Mouse (Mus musculus): Measurements from ENCODE around the gene Tnfrsf18. TPM values are rescaled to one million over a fixed set of nuclear protein-coding genes. Genes with fewer than 3 reads are reported as not detected.

Gene Tnfrsf18
- polyA plus RNA-seq, 1 experiment from 2014 or later = 1.6 TPM

- H3K4me1 ChIP-seq (ENCODE audit: insufficient read depth, low read depth, low read length) = no peaks in the 10 kb centered on the region
- 0 out of 2 replicates have a peak, but pooled peaks cover 3% of the 10 kb centered on the region for H3K36me3 ChIP-seq (ENCODE audit: insufficient read depth, low read length)
- H3K27ac ChIP-seq (ENCODE audit: low read length) = no peak overlapping the region
- H3K9me3 ChIP-seq (ENCODE audit: low read length) = no peaks in the 10 kb centered on the region
- no peak for ATAC-seq
- H3K9ac ChIP-seq (replicated peaks; ENCODE audit: low read depth) = no peak overlapping the region
- TF ChIP-seq EP300 (IDR thresholded peaks at IDR 0.05) (no peak), CTCF (IDR thresholded peaks at IDR 0.05) (no peak)
- no peak for DNase-seq (ENCODE audit: low spot score)
- no peak overlapping the region for H3K4me2 ChIP-seq (replicated peaks; ENCODE audit: low read depth, low read length)
- no peaks in the 10 kb centered on the region for H3K27me3 ChIP-seq (replicated peaks; ENCODE audit: insufficient read depth, low read length)
- H3K4me3 ChIP-seq (ENCODE audit: low read depth, low read length) = no peak overlapping the region
- whole genome bisulfite sequencing = 88% methylated on average over 12 of the region's 12 CpGs
Observed at GRCm38 (mm10) chr4:156019771-156020170, 6.2 kb upstream of the Tnfrsf18 start.

GRCm38 (mm10) chr4:156021381-156021780, 4.6 kb upstream of the Tnfrsf18 start:
- Histone ChIP-seq H3K9ac (replicated peaks; ENCODE audit: low read depth) (no peak overlapping the region), H3K4me1 (ENCODE audit: insufficient read depth, low read depth, low read length) (peaks cover 4% of the 10 kb centered on the region; the same call in 1 of the 2 replicates), H3K36me3 (ENCODE audit: insufficient read depth, low read length) (0 out of 2 replicates have a peak, but pooled peaks cover 3% of the 10 kb centered on the region), H3K27me3 (replicated peaks; ENCODE audit: insufficient read depth, low read length) (no peaks in the 10 kb centered on the region), H3K9me3 (ENCODE audit: low read length) (no peaks in the 10 kb centered on the region), H3K4me2 (replicated peaks; ENCODE audit: low read depth, low read length) (no peak overlapping the region), H3K27ac (ENCODE audit: low read length) (no peak overlapping the region), H3K4me3 (ENCODE audit: low read depth, low read length) (no peak overlapping the region)
- no peak for ATAC-seq
- DNase-seq (ENCODE audit: low spot score) = no peak
- TF ChIP-seq EP300 (IDR thresholded peaks at IDR 0.05) = no peak
- TF ChIP-seq CTCF (IDR thresholded peaks at IDR 0.05) = no peak
- WGBS = 48% methylated on average over 3 of the region's 3 CpGs

GRCm38 (mm10) chr4:156021942-156022419, 4.0 kb upstream of the Tnfrsf18 start:
- TF ChIP-seq CTCF (IDR thresholded peaks at IDR 0.05) (no peak), EP300 (IDR thresholded peaks at IDR 0.05) (no peak)
- peaks cover 4% of the 10 kb centered on the region; the same call in 1 of the 2 replicates for H3K4me1 ChIP-seq (ENCODE audit: insufficient read depth, low read depth, low read length)
- H3K4me3 ChIP-seq (ENCODE audit: low read depth, low read length) = no peak overlapping the region
- H3K27me3 ChIP-seq (replicated peaks; ENCODE audit: insufficient read depth, low read length) = no peaks in the 10 kb centered on the region
- no peak overlapping the region for H3K9ac ChIP-seq (replicated peaks; ENCODE audit: low read depth)
- ATAC-seq = no peak
- no peaks in the 10 kb centered on the region for H3K9me3 ChIP-seq (ENCODE audit: low read length)
- H3K36me3 ChIP-seq (ENCODE audit: insufficient read depth, low read length) = 0 out of 2 replicates have a peak, but pooled peaks cover 3% of the 10 kb centered on the region
- no peak overlapping the region for H3K27ac ChIP-seq (ENCODE audit: low read length)
- no peak for DNase-seq (ENCODE audit: low spot score)
- 45% methylated on average over 9 of the region's 9 CpGs for WGBS
- H3K4me2 ChIP-seq (replicated peaks; ENCODE audit: low read depth, low read length) = no peak overlapping the region

DNA sequence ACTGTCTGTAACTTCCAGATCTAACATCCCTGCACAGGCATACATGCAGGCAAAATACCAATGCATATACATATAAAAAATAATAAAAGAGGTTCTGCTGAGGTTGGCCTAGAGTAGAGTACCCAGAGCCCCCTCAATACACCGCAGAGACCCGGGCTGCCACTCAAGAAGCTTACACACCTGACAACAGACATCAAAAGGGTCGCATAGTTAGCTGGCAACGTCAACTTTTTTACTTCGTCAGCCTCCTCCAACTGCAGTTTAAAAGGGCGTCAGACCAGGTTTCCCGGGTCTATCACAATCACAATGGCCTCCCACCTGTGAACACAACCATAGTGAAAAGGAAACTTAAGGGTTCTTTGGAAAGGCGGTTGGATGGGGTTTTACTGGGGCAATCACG, 2.4 kb upstream of the Tnfrsf18 start:
- H3K4me2 ChIP-seq (replicated peaks; ENCODE audit: low read depth, low read length) = no peak overlapping the region
- H3K4me1 ChIP-seq (ENCODE audit: insufficient read depth, low read depth, low read length) = peaks cover 4% of the 10 kb centered on the region; the same call in 1 of the 2 replicates
- no peaks in the 10 kb centered on the region for H3K9me3 ChIP-seq (ENCODE audit: low read length)
- H3K9ac ChIP-seq (replicated peaks; ENCODE audit: low read depth) = no peak overlapping the region
- H3K4me3 ChIP-seq (ENCODE audit: low read depth, low read length) = no peak overlapping the region
- H3K36me3 ChIP-seq (ENCODE audit: insufficient read depth, low read length) = 0 out of 2 replicates have a peak, but pooled peaks cover 3% of the 10 kb centered on the region
- no peak for ATAC-seq
- H3K27me3 ChIP-seq (replicated peaks; ENCODE audit: insufficient read depth, low read length) = no peaks in the 10 kb centered on the region
- 72% methylated on average over 9 of the region's 9 CpGs for WGBS
- no peak for DNase-seq (ENCODE audit: low spot score)
- no peak overlapping the region for H3K27ac ChIP-seq (ENCODE audit: low read length)
- TF ChIP-seq EP300 (IDR thresholded peaks at IDR 0.05) (no peak), CTCF (IDR thresholded peaks at IDR 0.05) (no peak)

- Histone ChIP-seq H3K4me3 (ENCODE audit: low read depth, low read length) (no peak overlapping the region), H3K36me3 (ENCODE audit: insufficient read depth, low read length) (0 out of 2 replicates have a peak, but pooled peaks cover 3% of the 10 kb centered on the region), H3K9me3 (ENCODE audit: low read length) (no peaks in the 10 kb centered on the region), H3K9ac (replicated peaks; ENCODE audit: low read depth) (no peak overlapping the region), H3K27me3 (replicated peaks; ENCODE audit: insufficient read depth, low read length) (no peaks in the 10 kb centered on the region), H3K4me1 (ENCODE audit: insufficient read depth, low read depth, low read length) (peaks cover 4% of the 10 kb centered on the region; the same call in 1 of the 2 replicates), H3K27ac (ENCODE audit: low read length) (no peak overlapping the region), H3K4me2 (replicated peaks; ENCODE audit: low read depth, low read length) (no peak overlapping the region)
- DNase-seq (ENCODE audit: low spot score) (no peak), ATAC-seq (no peak)
- TF ChIP-seq EP300 (IDR thresholded peaks at IDR 0.05) = no peak
- TF ChIP-seq CTCF (IDR thresholded peaks at IDR 0.05) = no peak
- 84% methylated on average over 7 of the region's 7 CpGs for WGBS
Observed at GRCm38 (mm10) chr4:156024184-156024583, 1.8 kb upstream of the Tnfrsf18 start.

GRCm38 (mm10) chr4:156028580-156028979, 2.6 kb downstream of the Tnfrsf18 start:
- peaks cover 20% of the 10 kb centered on the region for H3K4me1 ChIP-seq (ENCODE audit: insufficient read depth, low read depth, low read length)
- WGBS = 91% methylated on average over 7 of the region's 7 CpGs
- H3K4me2 ChIP-seq (replicated peaks; ENCODE audit: low read depth, low read length) = no peak overlapping the region
- no peak for DNase-seq (ENCODE audit: low spot score)
- no peak overlapping the region for H3K4me3 ChIP-seq (ENCODE audit: low read depth, low read length)
- no peaks in the 10 kb centered on the region for H3K9me3 ChIP-seq (ENCODE audit: low read length)
- ATAC-seq = no peak
- no peak overlapping the region for H3K9ac ChIP-seq (replicated peaks; ENCODE audit: low read depth)
- no peak for TF ChIP-seq CTCF (IDR thresholded peaks at IDR 0.05)
- no peak for TF ChIP-seq EP300 (IDR thresholded peaks at IDR 0.05)
- H3K27me3 ChIP-seq (replicated peaks; ENCODE audit: insufficient read depth, low read length) = no peaks in the 10 kb centered on the region
- no peak overlapping the region for H3K27ac ChIP-seq (ENCODE audit: low read length)
- H3K36me3 ChIP-seq (ENCODE audit: insufficient read depth, low read length) = no peaks in the 10 kb centered on the region

Measured in lung, postnatal 0 days (tissue).